Mouse (Mus musculus): Measurements from ENCODE around the gene Lingo1. TPM values are rescaled to one million over a fixed set of nuclear protein-coding genes. Genes with fewer than 3 reads are reported as not detected.

Lingo1 gene
- polyA plus RNA-seq, 1 experiment = 1.0 TPM

DNA sequence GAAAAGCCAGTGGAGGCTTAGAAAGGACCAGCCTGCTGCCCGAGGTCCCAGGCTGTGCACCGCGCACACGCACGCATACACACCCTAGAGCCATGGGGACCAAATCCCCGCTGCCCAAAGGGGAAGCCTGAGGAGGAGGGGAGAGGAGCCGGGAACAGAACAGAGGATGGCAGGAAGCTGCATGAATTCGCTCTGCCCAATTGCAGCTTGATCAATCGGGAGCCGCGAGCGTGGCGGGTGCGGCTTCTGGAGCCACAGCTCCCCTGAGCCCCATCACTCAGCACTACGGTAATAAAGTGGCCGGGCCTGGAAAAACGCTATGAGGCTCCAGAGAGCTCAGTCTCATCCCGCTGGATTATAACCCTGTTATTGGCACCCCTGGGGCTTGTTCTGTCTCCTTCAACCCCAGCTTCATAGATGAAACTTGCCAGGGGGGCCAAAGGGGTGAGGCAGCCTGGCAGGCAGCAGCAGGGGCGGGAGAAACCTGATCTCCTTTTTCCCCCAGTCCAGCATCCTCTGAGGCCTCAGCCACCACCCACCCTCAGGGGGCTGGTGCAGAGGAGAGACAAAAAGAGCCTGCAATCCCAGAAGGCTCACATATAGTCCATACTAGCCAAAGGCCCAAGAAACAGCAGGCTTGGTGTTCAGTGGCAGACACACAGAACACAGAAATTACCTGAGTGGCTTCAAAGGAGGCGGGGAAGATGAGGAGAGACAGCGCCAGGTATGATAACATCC lies 29.4 kb upstream of the Lingo1 start:
- no peaks in the 10 kb centered on the region for H3K9me3 ChIP-seq (replicated peaks; ENCODE audit: control insufficient read depth, insufficient read depth, low read length, poor library complexity, severe bottlenecking)
- peak overlapping the region; percentile 26; the same call in 1 of the 2 replicates for H3K9ac ChIP-seq (ENCODE audit: low read depth, poor library complexity, severe bottlenecking)
- peak overlapping the region; percentile 57 for H3K4me3 ChIP-seq (ENCODE audit: low read depth, low read length)
- H3K36me3 ChIP-seq (ENCODE audit: control insufficient read depth, insufficient read depth, low read length, poor library complexity, severe bottlenecking) = no peaks in the 10 kb centered on the region
- TF ChIP-seq CTCF (IDR thresholded peaks at IDR 0.05; ENCODE audit: low read depth, low read length) = no peak
- no peak for TF ChIP-seq POLR2A (IDR thresholded peaks at IDR 0.05; ENCODE audit: insufficient read depth, low read length)
- TF ChIP-seq EP300 (IDR thresholded peaks at IDR 0.05; ENCODE audit: insufficient read depth, low read depth, low read length) = no peak
- no peaks in the 10 kb centered on the region for H3K4me1 ChIP-seq (ENCODE audit: control insufficient read depth, insufficient read depth, low read length)
- H3K27me3 ChIP-seq (ENCODE audit: control insufficient read depth, insufficient read depth, low read length, poor library complexity, severe bottlenecking) = no peaks in the 10 kb centered on the region
- no peak overlapping the region for H3K27ac ChIP-seq (ENCODE audit: insufficient read depth, low read length)

DNA sequence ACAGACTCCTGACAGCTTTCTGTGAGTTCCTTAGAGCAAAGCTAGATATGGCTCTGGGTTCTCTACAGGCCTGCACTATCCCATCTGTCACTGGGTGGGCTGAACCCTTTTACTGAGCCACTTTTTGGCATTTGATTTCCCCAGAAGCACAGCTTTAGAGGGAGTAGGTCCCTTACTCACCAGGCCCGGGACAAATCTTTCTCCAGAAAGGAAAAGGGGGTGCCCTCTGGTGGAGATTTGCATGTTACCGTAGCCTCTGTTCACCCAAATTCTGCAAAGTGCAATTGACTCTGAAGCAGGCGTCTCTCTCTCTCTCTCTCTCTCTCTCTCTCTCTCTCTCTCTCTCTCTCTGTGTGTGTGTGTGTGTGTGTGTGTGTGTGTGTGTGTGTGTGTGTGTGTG lies 28.6 kb upstream of the Lingo1 start:
- Histone ChIP-seq H3K9ac (ENCODE audit: low read depth, poor library complexity, severe bottlenecking) (no peak overlapping the region), H3K4me3 (ENCODE audit: low read depth, low read length) (no peak overlapping the region), H3K36me3 (ENCODE audit: control insufficient read depth, insufficient read depth, low read length, poor library complexity, severe bottlenecking) (no peaks in the 10 kb centered on the region), H3K4me1 (ENCODE audit: control insufficient read depth, insufficient read depth, low read length) (no peaks in the 10 kb centered on the region), H3K27ac (ENCODE audit: insufficient read depth, low read length) (no peak overlapping the region), H3K27me3 (ENCODE audit: control insufficient read depth, insufficient read depth, low read length, poor library complexity, severe bottlenecking) (no peaks in the 10 kb centered on the region), H3K9me3 (replicated peaks; ENCODE audit: control insufficient read depth, insufficient read depth, low read length, poor library complexity, severe bottlenecking) (no peaks in the 10 kb centered on the region)
- TF ChIP-seq POLR2A (IDR thresholded peaks at IDR 0.05; ENCODE audit: insufficient read depth, low read length) = no peak

DNA sequence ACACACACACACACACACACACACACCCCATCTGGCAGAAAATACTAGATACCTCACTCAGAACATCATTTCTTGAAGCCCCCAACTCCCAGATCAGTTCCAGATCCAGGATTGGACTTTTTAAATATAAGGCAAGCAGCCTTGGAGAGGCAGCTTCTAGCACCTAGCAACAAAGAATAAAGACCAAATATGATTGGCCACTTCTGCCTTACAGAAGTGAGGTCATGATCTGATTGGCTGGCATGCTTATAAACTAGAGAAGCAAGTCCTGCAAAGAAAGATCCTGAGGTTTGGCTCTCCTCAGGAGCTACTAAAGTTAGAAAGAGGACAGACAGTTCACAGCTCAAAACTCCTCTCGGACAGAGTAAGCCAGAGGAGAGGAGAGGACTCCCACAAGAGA lies 14.6 kb upstream of the Lingo1 start:
- H3K9me3 ChIP-seq (replicated peaks; ENCODE audit: control insufficient read depth, insufficient read depth, low read length, poor library complexity, severe bottlenecking) = peaks cover 4% of the 10 kb centered on the region; the same call in 1 of the 2 replicates
- no peaks in the 10 kb centered on the region; the same call in 1 of the 2 replicates for H3K27me3 ChIP-seq (ENCODE audit: control insufficient read depth, insufficient read depth, low read length, poor library complexity, severe bottlenecking)
- TF ChIP-seq POLR2A (IDR thresholded peaks at IDR 0.05; ENCODE audit: insufficient read depth, low read length) (no peak), CTCF (IDR thresholded peaks at IDR 0.05; ENCODE audit: low read depth, low read length) (no peak), EP300 (IDR thresholded peaks at IDR 0.05; ENCODE audit: insufficient read depth, low read depth, low read length) (no peak)
- H3K4me3 ChIP-seq (ENCODE audit: low read depth, low read length) = no peak overlapping the region
- H3K4me1 ChIP-seq (ENCODE audit: control insufficient read depth, insufficient read depth, low read length) = no peaks in the 10 kb centered on the region
- H3K9ac ChIP-seq (ENCODE audit: low read depth, poor library complexity, severe bottlenecking) = no peak overlapping the region
- no peaks in the 10 kb centered on the region for H3K36me3 ChIP-seq (ENCODE audit: control insufficient read depth, insufficient read depth, low read length, poor library complexity, severe bottlenecking)
- no peak overlapping the region for H3K27ac ChIP-seq (ENCODE audit: insufficient read depth, low read length)

DNA sequence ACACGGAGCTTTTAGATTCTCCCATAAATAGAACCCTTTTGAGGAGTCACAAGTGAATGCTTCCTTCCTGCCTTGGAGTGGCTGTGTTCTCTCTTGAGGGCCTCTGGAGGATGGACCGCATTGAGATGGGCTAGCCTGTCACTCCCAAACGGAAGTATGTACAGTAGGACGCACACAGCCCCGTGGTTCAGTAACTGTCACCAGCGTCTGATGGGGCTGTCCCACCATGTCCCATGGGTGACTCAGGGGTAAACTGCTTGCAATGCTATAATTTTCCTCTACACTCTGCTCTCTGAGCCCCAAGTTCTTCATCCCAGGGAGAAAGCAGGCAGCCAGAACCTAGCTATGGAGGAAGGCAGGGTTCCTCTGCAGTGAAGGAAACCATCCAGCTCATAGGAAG lies 11.7 kb upstream of the Lingo1 start:
- no peak overlapping the region for H3K9ac ChIP-seq (ENCODE audit: low read depth, poor library complexity, severe bottlenecking)
- no peaks in the 10 kb centered on the region for H3K27me3 ChIP-seq (ENCODE audit: control insufficient read depth, insufficient read depth, low read length, poor library complexity, severe bottlenecking)
- H3K36me3 ChIP-seq (ENCODE audit: control insufficient read depth, insufficient read depth, low read length, poor library complexity, severe bottlenecking) = no peaks in the 10 kb centered on the region
- H3K27ac ChIP-seq (ENCODE audit: insufficient read depth, low read length) = no peak overlapping the region
- TF ChIP-seq POLR2A (IDR thresholded peaks at IDR 0.05; ENCODE audit: insufficient read depth, low read length) (no peak), CTCF (IDR thresholded peaks at IDR 0.05; ENCODE audit: low read depth, low read length) (no peak), EP300 (IDR thresholded peaks at IDR 0.05; ENCODE audit: insufficient read depth, low read depth, low read length) (no peak)
- no peak overlapping the region for H3K4me3 ChIP-seq (ENCODE audit: low read depth, low read length)
- no peaks in the 10 kb centered on the region for H3K4me1 ChIP-seq (ENCODE audit: control insufficient read depth, insufficient read depth, low read length)
- H3K9me3 ChIP-seq (replicated peaks; ENCODE audit: control insufficient read depth, insufficient read depth, low read length, poor library complexity, severe bottlenecking) = peaks cover 4% of the 10 kb centered on the region; the same call in 1 of the 2 replicates

DNA sequence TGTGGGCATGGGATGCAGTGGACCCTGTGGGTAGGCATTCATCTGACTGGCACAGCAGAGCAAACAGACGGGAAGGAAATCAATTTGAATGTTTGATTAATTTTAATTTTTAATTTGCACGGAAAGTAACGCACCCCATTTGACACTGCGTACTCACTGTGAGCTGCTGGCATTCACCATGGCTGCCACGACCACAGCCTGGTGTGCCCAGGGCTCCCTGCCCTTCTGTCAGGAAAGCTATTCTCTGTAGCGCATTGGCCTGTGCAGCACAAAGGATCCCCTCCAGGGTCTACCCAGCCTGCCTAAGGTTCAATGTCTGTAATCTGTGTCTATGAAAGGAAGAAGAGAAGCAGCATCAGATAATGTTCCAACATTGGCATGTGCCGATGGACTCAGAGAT lies 6.9 kb upstream of the Lingo1 start:
- no peaks in the 10 kb centered on the region for H3K36me3 ChIP-seq (ENCODE audit: control insufficient read depth, insufficient read depth, low read length, poor library complexity, severe bottlenecking)
- H3K4me3 ChIP-seq (ENCODE audit: low read depth, low read length) = no peak overlapping the region
- no peak overlapping the region for H3K9ac ChIP-seq (ENCODE audit: low read depth, poor library complexity, severe bottlenecking)
- H3K27ac ChIP-seq (ENCODE audit: insufficient read depth, low read length) = no peak overlapping the region
- H3K27me3 ChIP-seq (ENCODE audit: control insufficient read depth, insufficient read depth, low read length, poor library complexity, severe bottlenecking) = no peaks in the 10 kb centered on the region
- no peaks in the 10 kb centered on the region for H3K9me3 ChIP-seq (replicated peaks; ENCODE audit: control insufficient read depth, insufficient read depth, low read length, poor library complexity, severe bottlenecking)
- TF ChIP-seq EP300 (IDR thresholded peaks at IDR 0.05; ENCODE audit: insufficient read depth, low read depth, low read length) (no peak), CTCF (IDR thresholded peaks at IDR 0.05; ENCODE audit: low read depth, low read length) (no peak), POLR2A (IDR thresholded peaks at IDR 0.05; ENCODE audit: insufficient read depth, low read length) (no peak)
- H3K4me1 ChIP-seq (ENCODE audit: control insufficient read depth, insufficient read depth, low read length) = no peaks in the 10 kb centered on the region

DNA sequence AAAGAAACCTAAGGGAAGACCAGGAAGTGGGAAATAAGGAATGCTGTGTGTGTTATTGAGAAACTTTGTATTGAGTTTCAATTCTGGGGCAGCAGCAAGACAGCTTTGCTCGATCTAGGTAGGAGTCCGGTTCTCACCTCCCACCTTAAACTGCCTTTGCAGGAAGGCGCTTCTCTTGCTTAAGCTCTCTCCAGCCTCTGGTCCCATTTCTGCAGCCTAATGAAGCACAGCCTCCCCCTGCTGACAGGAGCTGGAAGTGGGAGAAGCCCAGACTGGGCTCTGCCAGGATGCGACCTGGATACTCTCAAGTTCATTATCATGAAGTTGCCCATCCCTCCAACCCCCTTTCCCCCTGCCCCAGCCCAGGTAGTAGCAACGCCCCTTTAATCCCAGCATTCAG lies 1.6 kb upstream of the Lingo1 start:
- Histone ChIP-seq H3K36me3 (ENCODE audit: control insufficient read depth, insufficient read depth, low read length, poor library complexity, severe bottlenecking) (no peaks in the 10 kb centered on the region), H3K27ac (ENCODE audit: insufficient read depth, low read length) (no peak overlapping the region), H3K9ac (ENCODE audit: low read depth, poor library complexity, severe bottlenecking) (no peak overlapping the region), H3K4me1 (ENCODE audit: control insufficient read depth, insufficient read depth, low read length) (no peaks in the 10 kb centered on the region), H3K4me3 (ENCODE audit: low read depth, low read length) (no peak overlapping the region), H3K27me3 (ENCODE audit: control insufficient read depth, insufficient read depth, low read length, poor library complexity, severe bottlenecking) (peaks cover 9% of the 10 kb centered on the region), H3K9me3 (replicated peaks; ENCODE audit: control insufficient read depth, insufficient read depth, low read length, poor library complexity, severe bottlenecking) (no peaks in the 10 kb centered on the region)
- TF ChIP-seq POLR2A (IDR thresholded peaks at IDR 0.05; ENCODE audit: insufficient read depth, low read length) (no peak), CTCF (IDR thresholded peaks at IDR 0.05; ENCODE audit: low read depth, low read length) (peak; percentile 62)
